Mouse (Mus musculus) stomach, embryonic 14.5 days (tissue): ENCODE results near the gene Pter. TPM values are rescaled to one million over a fixed set of nuclear protein-coding genes. Genes with fewer than 3 reads are reported as not detected.

Source experiments
- ATAC-seq: fragments of 200-750 bp; cut with Nextera tagmentation; 2 replicates; pipeline ENCODE4 v1.8.0; 2017; ENCODE audit warnings: low read depth, moderate TSS enrichment; ENCODE audit not compliant: insufficient number of reproducible peaks, insufficient read depth, low FRiP score
- H3K27ac ChIP-seq: fragments of 300-500 bp; sonication (generic); 2 replicates; pipeline ENCODE4 v1.5.1; 2014; ENCODE audit warnings: mild to moderate bottlenecking, low read length, moderate library complexity, mixed read lengths
- H3K27me3 ChIP-seq: fragments of 300-500 bp; sonication (generic); 2 replicates; pipeline ENCODE4 v1.6.1; 2014; ENCODE audit warnings: low read length, control low read depth, mixed read lengths; ENCODE audit not compliant: control insufficient read depth, insufficient read depth
- H3K36me3 ChIP-seq: fragments of 300-500 bp; sonication (generic); 2 replicates; pipeline ENCODE4 v1.6.1; 2014; ENCODE audit warnings: mild to moderate bottlenecking, control low read depth, low read length, moderate library complexity, mixed read lengths; ENCODE audit not compliant: control insufficient read depth, insufficient read depth
- H3K4me1 ChIP-seq: fragments of 300-500 bp; sonication (generic); 2 replicates; pipeline ENCODE4 v1.6.1; 2014; ENCODE audit warnings: low read length, control low read depth, mixed read lengths; ENCODE audit not compliant: control insufficient read depth, insufficient read depth
- H3K4me2 ChIP-seq: fragments of 300-500 bp; sonication (generic); replicated peaks from 2 replicates; pipeline ENCODE4 v1.6.1; 2014; ENCODE audit warnings: low read depth, low read length, control low read depth
- H3K4me3 ChIP-seq: fragments of 300-500 bp; sonication (generic); 2 replicates; pipeline ENCODE4 v1.5.1; 2014; ENCODE audit warnings: low read depth, low read length, control low read depth
- H3K9ac ChIP-seq: fragments of 300-500 bp; sonication (generic); replicated peaks from 2 replicates; pipeline ENCODE4 v1.6.1; 2014; ENCODE audit warnings: low read depth, mild to moderate bottlenecking, control low read depth, low read length, moderate library complexity, mixed read lengths
- H3K9me3 ChIP-seq: fragments of 300-500 bp; sonication (generic); 2 replicates; pipeline ENCODE4 v1.6.1; 2016; ENCODE audit warnings: low read depth, low read length, control low read depth; ENCODE audit not compliant: control insufficient read depth
- WGBS: fragments of 180-500 bp; shearing (Covaris S2); extraction: QIAGEN DNeasy Blood & Tissue Kit; methylation state at CpG from one replicate; pipeline ENCODE4 v1.1.7; 2014; 5-methylcytosine and 5-hydroxymethylcytosine counted together
- polyA plus RNA-seq: library from polyadenylated mRNA; unstranded; fragments of >200 nt; fragmentation: Nextera tagmentation; extraction: Ambion mirVana; gene quantifications from 2 replicates; pipeline ENCODE4 v1.2.1, GENCODE M21; 2014

Gene Pter
- polyA plus RNA-seq, 1 experiment from 2014 or later: 22.3 TPM

DNA sequence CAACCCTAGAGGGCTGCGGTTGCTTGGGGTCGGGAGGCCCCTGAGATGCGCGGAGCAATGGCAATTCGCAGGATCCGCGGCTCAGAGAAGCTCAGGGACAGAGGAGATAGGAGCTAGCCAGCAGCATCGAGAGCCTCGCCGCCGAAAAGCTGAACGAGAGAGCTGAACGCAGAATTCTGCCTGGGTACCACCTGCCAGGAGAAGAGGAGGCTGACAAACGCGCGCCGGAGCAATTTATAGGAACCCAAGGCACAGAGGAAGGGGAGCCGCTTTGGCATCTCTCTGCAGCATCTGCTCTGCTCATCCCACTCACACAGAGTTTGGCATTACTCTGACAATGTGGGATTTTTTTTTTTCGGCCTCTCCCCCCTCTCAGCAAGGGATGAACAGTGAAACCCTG is 87.6 kb downstream of the Pter start, which contains the start of gene C1ql3:
Gene C1ql3, minus strand, starts transcription at position 335 of the 400 bp plus-strand sequence.
- 1% methylated on average over 19 of the region's 19 CpGs for WGBS
- H3K9ac ChIP-seq: peak within 1 kb of the TSS; percentile 4; the same call in 1 of the 2 replicates
- H3K4me3 ChIP-seq: peak within 1 kb of the TSS; percentile 47
- ATAC-seq: no peak
- H3K36me3 ChIP-seq: no peaks in the 10 kb centered on the region
- peak within 1 kb of the TSS; percentile 98 for H3K4me2 ChIP-seq
- H3K27me3 ChIP-seq: peaks cover 31% of the 10 kb centered on the region
- H3K27ac ChIP-seq: no peak within 1 kb of the TSS
- no peaks in the 10 kb centered on the region for H3K9me3 ChIP-seq
- H3K4me1 ChIP-seq: peaks cover 8% of the 10 kb centered on the region; the same call in 1 of the 2 replicates

- peaks cover 8% of the 10 kb centered on the region; the same call in 1 of the 2 replicates for H3K4me1 ChIP-seq
- H3K9me3 ChIP-seq: no peaks in the 10 kb centered on the region
- no peak overlapping the region for H3K9ac ChIP-seq
- no peak overlapping the region for H3K27ac ChIP-seq
- H3K4me3 ChIP-seq: no peak overlapping the region
- no peak overlapping the region for H3K4me2 ChIP-seq
- WGBS: 43% methylated on average over 3 of the region's 3 CpGs
- H3K27me3 ChIP-seq: peaks cover 31% of the 10 kb centered on the region
- ATAC-seq: no peak
- no peaks in the 10 kb centered on the region for H3K36me3 ChIP-seq
Measured at GRCm38 (mm10) chr2:13011973-13012372, 88.1 kb downstream of the Pter start.

- Histone ChIP-seq H3K9me3 (no peaks in the 10 kb centered on the region), H3K4me2 (no peak overlapping the region), H3K4me3 (no peak overlapping the region), H3K4me1 (no peaks in the 10 kb centered on the region), H3K27ac (no peak overlapping the region), H3K27me3 (no peaks in the 10 kb centered on the region), H3K9ac (no peak overlapping the region), H3K36me3 (no peaks in the 10 kb centered on the region)
- ATAC-seq: no peak
- 54% methylated on average over 5 of the region's 5 CpGs for WGBS
Measured at GRCm38 (mm10) chr2:13018382-13018781, 94.5 kb downstream of the Pter start.

DNA sequence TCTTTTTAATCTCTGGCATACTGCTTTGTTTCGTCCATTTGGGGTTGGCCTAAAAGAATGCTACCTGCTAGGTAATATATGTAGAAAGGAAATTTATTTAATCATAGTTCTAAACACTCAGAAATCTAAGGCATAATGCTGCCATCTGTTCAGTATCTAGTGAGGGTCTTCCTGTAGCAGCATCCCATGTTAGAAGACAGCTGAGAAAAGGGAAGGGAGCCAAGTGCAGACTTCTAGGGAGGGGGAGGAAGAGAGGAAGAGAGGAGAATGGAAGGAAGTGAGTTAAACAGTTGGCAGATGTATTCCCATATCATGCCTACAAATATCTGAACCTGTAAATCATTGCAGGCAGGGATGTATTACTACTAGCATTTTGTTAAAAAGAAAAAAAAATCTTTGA is 95.0 kb downstream of the Pter start:
- H3K9ac ChIP-seq: no peak overlapping the region
- H3K36me3 ChIP-seq: no peaks in the 10 kb centered on the region
- H3K4me2 ChIP-seq: no peak overlapping the region
- H3K4me1 ChIP-seq: no peaks in the 10 kb centered on the region
- no peak overlapping the region for H3K4me3 ChIP-seq
- no peaks in the 10 kb centered on the region for H3K9me3 ChIP-seq
- ATAC-seq: no peak
- no peak overlapping the region for H3K27ac ChIP-seq
- H3K27me3 ChIP-seq: no peaks in the 10 kb centered on the region
- WGBS: 58% methylated on average over 1 of the region's 1 CpGs

DNA sequence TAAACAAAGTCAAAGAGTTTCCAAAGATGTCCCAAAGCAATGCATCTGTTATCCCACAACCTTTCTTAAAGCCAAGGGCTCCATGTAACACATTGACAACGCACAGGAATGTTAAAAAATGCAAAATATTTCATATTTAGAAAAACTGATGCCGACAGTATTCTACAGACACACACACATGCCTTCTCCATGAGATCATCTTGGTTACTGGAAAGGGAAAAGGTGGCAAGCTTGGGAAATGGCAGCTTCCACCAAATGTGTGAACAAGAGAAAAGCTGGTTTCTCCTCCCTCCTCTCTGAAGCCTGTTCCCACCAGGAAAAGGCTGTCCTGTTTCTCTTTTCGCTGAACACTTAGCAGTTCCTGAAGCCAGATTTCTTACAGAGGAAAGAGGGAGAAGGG is 114.9 kb downstream of the Pter start:
- Histone ChIP-seq H3K9ac (no peak overlapping the region), H3K27me3 (no peaks in the 10 kb centered on the region), H3K4me1 (no peaks in the 10 kb centered on the region), H3K36me3 (no peaks in the 10 kb centered on the region), H3K4me2 (no peak overlapping the region), H3K4me3 (no peak overlapping the region), H3K27ac (no peak overlapping the region), H3K9me3 (no peaks in the 10 kb centered on the region)
- ATAC-seq: no peak
- 52% methylated on average over 3 of the region's 3 CpGs for WGBS

DNA sequence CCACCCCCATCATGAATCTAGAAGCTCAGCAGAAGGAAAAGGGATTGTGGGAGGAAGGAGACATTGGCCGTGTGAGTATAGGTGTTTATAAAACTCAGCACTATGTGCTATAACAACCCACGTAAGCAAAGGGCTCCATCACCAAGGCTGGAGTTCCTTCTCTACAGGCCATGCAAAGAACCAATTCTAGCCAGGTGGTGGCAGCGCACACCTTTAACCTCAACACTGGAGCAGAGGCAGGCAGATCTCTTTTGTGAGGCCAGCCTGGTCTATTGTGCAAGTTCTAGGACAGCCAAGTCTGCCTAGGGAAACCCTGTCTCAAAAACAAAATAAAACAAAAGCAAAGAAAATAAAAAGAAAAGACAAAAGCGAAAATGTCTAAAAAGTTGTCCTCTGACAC is 115.9 kb downstream of the Pter start:
- no peak overlapping the region for H3K4me3 ChIP-seq
- no peak overlapping the region for H3K4me2 ChIP-seq
- no peak overlapping the region for H3K9ac ChIP-seq
- H3K27ac ChIP-seq: no peak overlapping the region
- H3K9me3 ChIP-seq: no peaks in the 10 kb centered on the region
- ATAC-seq: no peak
- H3K4me1 ChIP-seq: no peaks in the 10 kb centered on the region
- WGBS: 82% methylated on average over 4 of the region's 4 CpGs
- no peaks in the 10 kb centered on the region for H3K36me3 ChIP-seq
- no peaks in the 10 kb centered on the region for H3K27me3 ChIP-seq

DNA sequence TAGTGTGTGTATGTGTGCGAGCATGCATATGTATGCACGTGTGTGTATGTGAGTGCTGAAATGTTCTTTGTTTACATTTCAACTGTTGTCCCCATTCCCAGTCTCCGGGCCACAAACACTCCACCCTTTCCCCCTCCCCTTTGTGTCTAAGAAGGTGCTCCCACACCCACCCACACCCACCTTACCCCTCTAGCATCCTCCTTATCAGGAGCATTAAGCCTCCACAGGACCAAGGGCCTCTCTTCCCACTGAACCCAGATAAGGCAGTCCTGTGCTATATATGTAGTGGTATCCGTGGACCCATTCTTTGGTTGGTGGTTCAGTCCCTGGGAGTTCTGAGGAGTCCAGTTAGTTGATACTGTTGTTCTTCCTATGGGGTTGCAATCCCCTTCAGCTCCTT is 120.7 kb downstream of the Pter start:
- 0 out of 2 replicates have a peak, but pooled peaks cover 2% of the 10 kb centered on the region for H3K4me1 ChIP-seq
- no peaks in the 10 kb centered on the region for H3K9me3 ChIP-seq
- no peak overlapping the region for H3K4me2 ChIP-seq
- no peak overlapping the region for H3K4me3 ChIP-seq
- ATAC-seq: no peak
- H3K9ac ChIP-seq: no peak overlapping the region
- H3K27ac ChIP-seq: no peak overlapping the region
- no peaks in the 10 kb centered on the region for H3K27me3 ChIP-seq
- 92% methylated on average over 4 of the region's 4 CpGs for WGBS
- no peaks in the 10 kb centered on the region for H3K36me3 ChIP-seq

GRCm38 (mm10) chr2:13048649-13049048 is 124.8 kb downstream of the Pter start:
- Histone ChIP-seq H3K9me3 (no peaks in the 10 kb centered on the region), H3K4me1 (0 out of 2 replicates have a peak, but pooled peaks cover 2% of the 10 kb centered on the region), H3K27ac (no peak overlapping the region), H3K27me3 (no peaks in the 10 kb centered on the region), H3K4me2 (no peak overlapping the region), H3K9ac (no peak overlapping the region), H3K4me3 (no peak overlapping the region), H3K36me3 (no peaks in the 10 kb centered on the region)
- no peak for ATAC-seq
- WGBS: 84% methylated on average over 6 of the region's 6 CpGs
